ENCODE assay signal across 36 mouse cellular contexts in the genomic region with DNA sequence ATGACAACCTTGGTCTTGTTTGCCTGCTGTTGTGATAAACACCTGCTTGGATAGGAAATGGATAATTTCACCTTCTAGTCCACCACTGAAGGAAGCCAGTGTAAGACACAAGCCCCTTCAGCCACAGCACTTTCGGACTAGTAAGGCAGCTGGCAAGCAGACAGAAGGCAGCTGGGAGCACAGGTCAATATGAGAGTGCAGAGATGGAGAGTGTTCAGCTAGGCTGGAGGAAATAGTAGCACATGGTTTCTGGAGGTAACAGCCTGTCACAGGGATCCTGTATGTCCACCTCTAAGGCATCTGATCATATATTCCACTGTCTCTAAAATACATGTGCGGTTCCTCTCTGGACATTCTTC. TPM values are rescaled to one million over a fixed set of nuclear protein-coding genes. Genes with fewer than 3 reads are reported as not detected.
DNase-seq lines count a peak whose midpoint lies in the region; ATAC-seq and TF ChIP-seq lines count a peak whose summit lies in the region.
"Had no signal": no experiment of that assay in that cellular context is flagged by ENCODE, and none has a peak within 500 bp of the region (broad histone marks: within the 10 kb centered on the region; RNA-seq: fewer than 3 reads in every experiment).

No protein-coding gene starts in this region.

- no peak for TF ChIP-seq CTCF in cerebellum, adult 2 months (IDR thresholded peaks at IDR 0.05; ENCODE audit: borderline replicate concordance, insufficient read depth, low read depth, low read length)
- no peak for TF ChIP-seq CTCF in forebrain, postnatal 0 days (IDR thresholded peaks at IDR 0.05; ENCODE audit: low read depth)
- no peak for TF ChIP-seq CTCF in layer of hippocampus, adult 2 months (conservative IDR thresholded peaks at IDR 0.05)
- no peak for TF ChIP-seq CTCF in brain, embryonic 14.5 days (IDR thresholded peaks at IDR 0.05; ENCODE audit: borderline replicate concordance, extremely low read depth, insufficient read depth, insufficient read length)

- no peak for TF ChIP-seq POLR2A in cerebellum, adult 2 months (IDR thresholded peaks at IDR 0.05; ENCODE audit: borderline replicate concordance, insufficient read depth, low read length)
- TF ChIP-seq POLR2A in brain, embryonic 14.5 days (IDR thresholded peaks at IDR 0.05; ENCODE audit: borderline replicate concordance, extremely low read depth, insufficient read depth, insufficient read length, poor library complexity, severe bottlenecking), result no peak

- no peak overlapping the region for H3K9ac ChIP-seq in forebrain, embryonic 15.5 days (replicated peaks)
- no peak overlapping the region for H3K9ac ChIP-seq in forebrain, postnatal 0 days
- H3K9ac ChIP-seq: heart, embryonic 15.5 days; limb, embryonic 12.5 days; liver, embryonic 15.5 days; lung, embryonic 14.5 days; midbrain, embryonic 15.5 days had no signal

- H3K4me3 ChIP-seq in cerebellum, adult 2 months (replicated peaks; ENCODE audit: insufficient read depth, low read depth, low read length), result no peak overlapping the region
- H3K4me3 ChIP-seq in forebrain, embryonic 15.5 days, result no peak overlapping the region
- H3K4me3 ChIP-seq in forebrain, postnatal 0 days (ENCODE audit: low read depth, low read length), result no peak overlapping the region
- no peak overlapping the region for H3K4me3 ChIP-seq in layer of hippocampus, adult 2 months
- H3K4me3 ChIP-seq: erythroblast, embryonic 14.5 days; heart, embryonic 10.5 days; heart, embryonic 15.5 days; limb, embryonic 12.5 days; liver, embryonic 15.5 days; midbrain, embryonic 15.5 days had no signal

- no peak overlapping the region for H3K4me2 ChIP-seq in forebrain, embryonic 15.5 days (replicated peaks)
- H3K4me2 ChIP-seq in forebrain, postnatal 0 days (ENCODE audit: low read depth), result no peak overlapping the region
- H3K4me2 ChIP-seq: heart, embryonic 15.5 days; limb, embryonic 12.5 days; liver, embryonic 15.5 days; lung, embryonic 14.5 days; midbrain, embryonic 15.5 days had no signal

- no peak overlapping the region for H3K27ac ChIP-seq in cerebellum, adult 2 months (ENCODE audit: insufficient read depth, low read length)
- peak overlapping the region; percentile 66 for H3K27ac ChIP-seq in forebrain, embryonic 15.5 days (replicated peaks)
- no peak overlapping the region for H3K27ac ChIP-seq in forebrain, postnatal 0 days (ENCODE audit: low read depth, low read length)
- H3K27ac ChIP-seq in layer of hippocampus, adult 2 months, result peak overlapping the region; percentile 34; the same call in 1 of the 2 replicates
- H3K27ac ChIP-seq: heart, embryonic 15.5 days; limb, embryonic 12.5 days; liver, embryonic 15.5 days had no signal

- no peak for ATAC-seq in forebrain, embryonic 15.5 days (replicated peaks)
- no peak for ATAC-seq in forebrain, postnatal 0 days

- no peaks in the 10 kb centered on the region for H3K36me3 ChIP-seq in forebrain, embryonic 15.5 days
- no peaks in the 10 kb centered on the region for H3K36me3 ChIP-seq in forebrain, postnatal 0 days (ENCODE audit: insufficient read depth)
- H3K36me3 ChIP-seq: G1E; heart, embryonic 10.5 days; heart, embryonic 15.5 days; limb, embryonic 12.5 days; liver, embryonic 15.5 days; midbrain, embryonic 15.5 days had no signal

- no peaks in the 10 kb centered on the region; the same call in 1 of the 2 replicates for H3K27me3 ChIP-seq in cerebellum, adult 2 months (ENCODE audit: control insufficient read depth, insufficient read depth, low read length)
- no peaks in the 10 kb centered on the region for H3K27me3 ChIP-seq in forebrain, embryonic 15.5 days
- no peaks in the 10 kb centered on the region for H3K27me3 ChIP-seq in forebrain, postnatal 0 days (ENCODE audit: insufficient read depth, low read length)
- H3K27me3 ChIP-seq: heart, embryonic 15.5 days; limb, embryonic 12.5 days; liver, embryonic 15.5 days; midbrain, embryonic 15.5 days had no signal

- WGBS in cerebellum, adult 2 months, result 51% methylated on average over 2 of the region's 2 CpGs
- WGBS in forebrain, embryonic 15.5 days, result 79% methylated on average over 2 of the region's 2 CpGs
- WGBS in forebrain, postnatal 0 days, result 80% methylated on average over 2 of the region's 2 CpGs

- peak; percentile 5 to 11 for DNase-seq in cerebellum, adult 2 months
- no peak for DNase-seq in cerebellum, adult 11-12 months
- no peak for DNase-seq in forebrain, postnatal 0 days
- DNase-seq in layer of hippocampus, adult 2 months (ENCODE audit: low spot score in 2 of 2), result no peak
- no peak for DNase-seq in layer of hippocampus, adult 18-20 months (ENCODE audit: low spot score in 2 of 2)
- peak; percentile 42 for DNase-seq in brain, embryonic 14.5 days (ENCODE audit: low read depth)
- DNase-seq in gastrocnemius, postnatal 4 days (ENCODE audit: low spot score in 2 of 2), result no peak
- DNase-seq: adrenal gland, adult 8-10 months; heart, adult 11 months; kidney, adult 11 months; kidney, postnatal 25 days; spleen, adult 18-20 months had no signal

- H3K4me1 ChIP-seq in cerebellum, adult 2 months (ENCODE audit: control insufficient read depth, insufficient read depth, low read length), result peaks cover 4% of the 10 kb centered on the region
- peaks cover 15% of the 10 kb centered on the region for H3K4me1 ChIP-seq in forebrain, embryonic 15.5 days
- H3K4me1 ChIP-seq in forebrain, postnatal 0 days (ENCODE audit: insufficient read depth), result no peaks in the 10 kb centered on the region
- H3K4me1 ChIP-seq: heart, embryonic 15.5 days; limb, embryonic 12.5 days; liver, embryonic 15.5 days; midbrain, embryonic 15.5 days had no signal

- no peaks in the 10 kb centered on the region for H3K9me3 ChIP-seq in forebrain, embryonic 15.5 days
- H3K9me3 ChIP-seq in forebrain, postnatal 0 days (ENCODE audit: low read length), result no peaks in the 10 kb centered on the region
- H3K9me3 ChIP-seq: G1E; heart, embryonic 10.5 days; heart, embryonic 15.5 days; limb, embryonic 12.5 days; liver, embryonic 15.5 days; midbrain, embryonic 15.5 days had no signal

RNA-seq across cellular contexts. Expression of a gene that starts 28.8 kb away (rescaled TPM):
- polyA plus RNA-seq in cerebellum, adult 2 months (2012; rRNA removed), result not detected in 2 replicates
- polyA plus RNA-seq in forebrain, embryonic 15.5 days (2015; fragmentation: Nextera tagmentation; extraction: Ambion mirVana), result 0.14 TPM in 1 of 2 replicates, not detected in the other
- total RNA-seq in forebrain, postnatal 0 days (2014; rRNA removed), result not detected in 2 replicates
- polyA plus RNA-seq in forebrain, postnatal 0 days (2015; fragmentation: Nextera tagmentation; extraction: Ambion mirVana), result 0.06 TPM in 1 of 2 replicates, not detected in the other
- not detected for total RNA-seq in layer of hippocampus, adult 2 months (2021)
- not detected for total RNA-seq in layer of hippocampus, adult 18-20 months (2021)
- not detected in 2 replicates for polyA plus RNA-seq in brain, embryonic 14.5 days (2012; rRNA removed)
- total RNA-seq in gastrocnemius, postnatal 4 days (2021), result not detected
- total RNA-seq: adrenal gland, adult 8-10 months; adrenal gland, postnatal 4 days; gastrocnemius, postnatal 14 days; heart, postnatal 25 days; layer of hippocampus, adult 8-10 months; layer of hippocampus, postnatal 25 days; left cerebral cortex, postnatal 14 days; liver, adult 2 months had no signal
- polyA plus RNA-seq: cortical plate, adult 2 months; embryonic facial prominence, embryonic 14.5 days; erythroblast, embryonic 14.5 days; G1E; liver, adult 2 months; liver, embryonic 15.5 days; neural tube, embryonic 11.5 days; stomach, embryonic 16.5 days; urinary bladder, adult 2 months had no signal

RNA-seq across cellular contexts. Expression of a gene that starts 44.0 kb away (rescaled TPM):
- polyA plus RNA-seq in cerebellum, adult 2 months (2012; rRNA removed), result not detected in 2 replicates
- not detected in 2 replicates for polyA plus RNA-seq in forebrain, embryonic 15.5 days (2015; fragmentation: Nextera tagmentation; extraction: Ambion mirVana)
- not detected in 2 replicates for total RNA-seq in forebrain, postnatal 0 days (2014; rRNA removed)
- not detected in 2 replicates for polyA plus RNA-seq in forebrain, postnatal 0 days (2015; fragmentation: Nextera tagmentation; extraction: Ambion mirVana)
- not detected for total RNA-seq in layer of hippocampus, adult 2 months (2021)
- total RNA-seq in layer of hippocampus, adult 18-20 months (2021), result not detected
- polyA plus RNA-seq in brain, embryonic 14.5 days (2012; rRNA removed), result not detected in 2 replicates
- total RNA-seq in gastrocnemius, postnatal 4 days (2021), result not detected
- total RNA-seq: adrenal gland, adult 8-10 months; adrenal gland, postnatal 4 days; gastrocnemius, postnatal 14 days; heart, postnatal 25 days; layer of hippocampus, adult 8-10 months; layer of hippocampus, postnatal 25 days; left cerebral cortex, postnatal 14 days; liver, adult 2 months; neutrophil, adult 5-6 weeks had no signal
- polyA plus RNA-seq: cortical plate, adult 2 months; embryonic facial prominence, embryonic 14.5 days; erythroblast, embryonic 14.5 days; G1E; heart, embryonic 10.5 days; heart, embryonic 15.5 days; inflammation-experienced regulatory T-cells, adult 6 months; kidney, embryonic 14.5 days; limb, embryonic 12.5 days; liver, adult 2 months; liver, embryonic 15.5 days; lung, embryonic 14.5 days; midbrain, embryonic 15.5 days; neural tube, embryonic 11.5 days; stomach, embryonic 16.5 days had no signal

Comparison
In these comparisons a context has a peak if more than half of its experiments do, and no peak if none do; other contexts are left out.
1. DNase-seq: peak in cerebellum, adult 2 months (2 of 2) and brain, embryonic 14.5 days (single experiment); none in cerebellum, adult 11-12 months (single experiment), forebrain, postnatal 0 days (single experiment), layer of hippocampus, adult 2 months (0 of 2), layer of hippocampus, adult 18-20 months (0 of 2) and gastrocnemius, postnatal 4 days (0 of 2).
2. H3K27ac ChIP-seq: peak in forebrain, embryonic 15.5 days (single experiment) and layer of hippocampus, adult 2 months (single experiment); none in cerebellum, adult 2 months (single experiment) and forebrain, postnatal 0 days (single experiment).